Mouse (Mus musculus) stomach, postnatal 0 days (tissue): Measurements from ENCODE around the gene Txn2. TPM values are rescaled to one million over a fixed set of nuclear protein-coding genes. Genes with fewer than 3 reads are reported as not detected.
A peak's percentile ranks its signal among the peaks of the same experiment; 100 is the strongest.

Experiments used
- ATAC-seq: fragments of 200-750 bp; cut with Nextera tagmentation; 2 replicates; pipeline ENCODE4 v1.8.0; 2017; ENCODE audit not compliant: low FRiP score, low TSS enrichment
- DNase-seq: peaks from one replicate; pipeline ENCODE4 v3.0.0-alpha.2; 2016; ENCODE audit warnings: low spot score
- H3K27ac ChIP-seq: fragments of 300-500 bp; sonication (generic); replicated peaks from 2 replicates; pipeline ENCODE4 v1.5.1; 2014; ENCODE audit warnings: mild to moderate bottlenecking, control low read depth
- H3K27me3 ChIP-seq: fragments of 300-500 bp; sonication (generic); 2 replicates; pipeline ENCODE4 v1.6.1; 2014; ENCODE audit warnings: low read length; ENCODE audit not compliant: control insufficient read depth, insufficient read depth
- H3K36me3 ChIP-seq: fragments of 300-500 bp; sonication (generic); 2 replicates; pipeline ENCODE4 v1.6.1; 2014; ENCODE audit warnings: low read length, mixed read lengths; ENCODE audit not compliant: control insufficient read depth, insufficient read depth
- H3K4me1 ChIP-seq: fragments of 300-500 bp; sonication (generic); replicated peaks from 2 replicates; pipeline ENCODE4 v1.6.1; 2014; ENCODE audit warnings: antibody characterized with exemption; ENCODE audit not compliant: control insufficient read depth, insufficient read depth
- H3K4me2 ChIP-seq: fragments of 300-500 bp; sonication (generic); replicated peaks from 2 replicates; pipeline ENCODE4 v1.6.1; 2014; ENCODE audit warnings: low read depth, mild to moderate bottlenecking, control low read depth, moderate library complexity
- H3K4me3 ChIP-seq: fragments of 300-500 bp; sonication (generic); 2 replicates; pipeline ENCODE4 v1.5.1; 2014; ENCODE audit warnings: low read depth, low read length, control low read depth
- H3K9ac ChIP-seq: fragments of 300-500 bp; sonication (generic); 2 replicates; pipeline ENCODE4 v1.6.1; 2014; ENCODE audit warnings: mild to moderate bottlenecking, low read length, control low read depth, mixed read lengths
- H3K9me3 ChIP-seq: fragments of 300-500 bp; sonication (generic); 2 replicates; pipeline ENCODE4 v1.6.1; 2016; ENCODE audit warnings: low read length; ENCODE audit not compliant: control insufficient read depth
- CTCF ChIP-seq: IDR thresholded peaks from 2 replicates; pipeline ENCODE4 v1.5.1; 2016; ENCODE audit warnings: antibody characterized with exemption, low read depth, mild to moderate bottlenecking, moderate library complexity
- EP300 ChIP-seq: optimal IDR thresholded peaks from 2 replicates; pipeline ENCODE3; 2016; ENCODE audit warnings: antibody characterized with exemption
- WGBS: fragments of 180-500 bp; shearing (Covaris S2); extraction: QIAGEN DNeasy Blood & Tissue Kit; methylation state at CpG from one replicate; pipeline ENCODE4 v1.1.7; 2014; 5-methylcytosine and 5-hydroxymethylcytosine counted together
- polyA plus RNA-seq: library from polyadenylated mRNA; unstranded; fragments of >200 nt; fragmentation: Nextera tagmentation; extraction: Ambion mirVana; gene quantifications from 2 replicates; pipeline ENCODE4 v1.2.1, GENCODE M21; 2015

Gene Txn2
- polyA plus RNA-seq, 1 experiment from 2014 or later: 176 TPM

DNA sequence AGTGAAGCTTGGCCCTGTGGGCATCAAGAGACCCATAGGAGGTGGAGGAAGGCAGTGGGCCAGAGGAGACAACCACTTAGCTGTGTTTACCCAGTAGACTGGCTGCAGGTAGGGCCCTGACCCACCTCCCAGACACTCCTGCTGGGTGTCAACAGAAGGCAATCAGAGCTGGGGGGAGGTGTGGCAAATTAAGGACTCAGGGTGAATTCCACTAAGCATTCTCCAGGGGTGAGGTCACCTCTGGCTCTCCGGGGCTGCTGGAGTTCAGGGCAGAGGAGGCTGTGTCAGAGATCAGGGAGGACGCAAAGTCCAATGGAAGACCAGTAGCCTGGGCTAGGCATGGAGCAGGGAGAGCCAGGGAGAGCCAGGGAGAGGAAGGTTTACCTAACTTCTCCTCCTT, 17.7 kb downstream of the Txn2 start:
- peak; percentile 72 for ATAC-seq
- no peak overlapping the region for H3K4me2 ChIP-seq
- no peaks in the 10 kb centered on the region for H3K27me3 ChIP-seq
- H3K9ac ChIP-seq: no peak overlapping the region
- TF ChIP-seq CTCF: no peak
- TF ChIP-seq EP300: no peak
- peak; percentile 78 for DNase-seq
- H3K27ac ChIP-seq: peak overlapping the region; percentile 24; the same call in 1 of the 2 replicates
- peaks cover 15% of the 10 kb centered on the region; the same call in 1 of the 2 replicates for H3K36me3 ChIP-seq
- WGBS: 19% methylated on average over 2 of the region's 2 CpGs
- no peaks in the 10 kb centered on the region for H3K9me3 ChIP-seq
- H3K4me1 ChIP-seq: peaks cover 10% of the 10 kb centered on the region; the same call in 1 of the 2 replicates
- H3K4me3 ChIP-seq: no peak overlapping the region

DNA sequence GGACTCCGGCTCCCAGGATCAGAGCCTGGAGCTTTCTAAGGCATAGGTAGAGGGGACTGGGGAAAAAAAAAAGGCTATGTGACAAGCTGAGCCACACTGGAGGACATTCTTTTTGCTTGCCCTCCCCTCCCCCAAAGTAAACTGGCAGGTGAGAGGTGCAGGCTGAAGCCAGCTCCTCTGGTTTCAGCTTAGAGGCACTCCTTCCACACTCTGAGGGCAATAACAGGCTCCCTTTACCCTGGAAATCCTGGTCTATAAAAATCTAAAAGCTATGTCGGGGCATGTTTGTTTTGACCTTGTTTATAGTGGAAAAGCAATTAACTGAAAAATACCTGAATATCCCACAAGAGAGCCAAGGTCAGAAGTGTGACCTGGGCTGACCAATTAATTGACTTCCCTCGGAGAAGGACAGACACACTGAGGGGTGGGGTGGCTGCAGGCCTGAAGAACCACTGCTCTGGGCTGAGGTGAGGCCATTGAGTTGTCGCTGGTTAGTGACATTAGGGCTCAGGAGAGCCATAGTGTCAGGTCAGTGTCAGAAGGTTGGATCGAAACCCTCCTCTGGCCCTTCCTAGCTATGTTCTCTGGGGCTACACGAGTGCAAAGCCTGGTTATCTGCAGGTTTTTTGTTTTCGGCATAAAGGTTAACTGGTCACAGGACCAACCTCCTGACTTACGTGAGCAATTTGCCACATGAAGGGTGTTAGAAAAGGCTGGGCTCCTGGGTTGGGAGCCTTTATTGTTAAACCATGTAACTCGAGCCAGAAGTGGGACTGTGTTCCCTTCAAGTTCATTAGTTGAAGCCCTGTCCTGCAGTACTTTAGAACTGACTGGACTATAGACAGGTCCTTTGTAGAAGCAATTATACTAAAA, 20.9 kb downstream of the Txn2 start:
- H3K4me3 ChIP-seq: no peak overlapping the region
- WGBS: 43% methylated on average over 9 of the region's 9 CpGs
- H3K4me1 ChIP-seq: peaks cover 21% of the 10 kb centered on the region
- DNase-seq (peak; percentile 63), ATAC-seq (no peak)
- no peaks in the 10 kb centered on the region for H3K27me3 ChIP-seq
- no peaks in the 10 kb centered on the region for H3K9me3 ChIP-seq
- H3K9ac ChIP-seq: no peak overlapping the region
- H3K4me2 ChIP-seq: no peak overlapping the region
- TF ChIP-seq CTCF: no peak
- TF ChIP-seq EP300: no peak
- peak overlapping the region; percentile 70 for H3K27ac ChIP-seq
- H3K36me3 ChIP-seq: no peaks in the 10 kb centered on the region

DNA sequence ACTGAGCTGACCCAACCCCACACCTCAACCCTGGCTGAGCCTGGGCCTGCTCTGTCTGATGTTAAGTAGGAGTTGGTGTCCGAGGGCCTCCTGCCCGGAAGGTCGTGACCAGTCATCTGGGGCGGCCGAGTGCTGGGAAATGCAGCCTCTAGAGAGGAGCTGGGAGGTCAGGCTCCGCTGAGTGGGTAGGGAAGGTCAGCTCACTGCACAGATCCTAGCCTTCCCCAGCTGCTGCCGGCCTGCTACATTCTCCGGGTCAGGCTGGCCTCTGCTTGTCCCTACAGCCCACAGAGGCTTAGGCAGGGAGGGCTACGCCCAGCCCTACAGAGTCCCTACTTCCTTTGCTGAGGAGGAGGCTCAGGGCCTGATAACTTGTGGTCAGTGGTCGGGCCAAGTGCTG, 22.3 kb downstream of the Txn2 start:
- WGBS: 57% methylated on average over 10 of the region's 10 CpGs
- DNase-seq (no peak), ATAC-seq (no peak)
- H3K27ac ChIP-seq: peak overlapping the region; percentile 31
- H3K4me2 ChIP-seq: no peak overlapping the region
- TF ChIP-seq CTCF (no peak), EP300 (no peak)
- H3K4me3 ChIP-seq: no peak overlapping the region
- peaks cover 21% of the 10 kb centered on the region for H3K4me1 ChIP-seq
- H3K9ac ChIP-seq: peak overlapping the region; percentile 1; the same call in 1 of the 2 replicates
- no peaks in the 10 kb centered on the region for H3K9me3 ChIP-seq
- H3K36me3 ChIP-seq: no peaks in the 10 kb centered on the region
- H3K27me3 ChIP-seq: no peaks in the 10 kb centered on the region

- no peaks in the 10 kb centered on the region for H3K36me3 ChIP-seq
- peaks cover 21% of the 10 kb centered on the region for H3K4me1 ChIP-seq
- peak overlapping the region; percentile 88 for H3K27ac ChIP-seq
- no peak overlapping the region for H3K4me3 ChIP-seq
- ATAC-seq (no peak), DNase-seq (no peak)
- no peak overlapping the region for H3K4me2 ChIP-seq
- H3K27me3 ChIP-seq: no peaks in the 10 kb centered on the region
- TF ChIP-seq EP300: no peak
- 0 out of 2 replicates have a peak overlapping the region, but pooled peaks have one; percentile 1 for H3K9ac ChIP-seq
- no peaks in the 10 kb centered on the region for H3K9me3 ChIP-seq
- 62% methylated on average over 8 of the region's 8 CpGs for WGBS
Observed at GRCm38 (mm10) chr15:77906081-77906480, 22.7 kb downstream of the Txn2 start.

DNA sequence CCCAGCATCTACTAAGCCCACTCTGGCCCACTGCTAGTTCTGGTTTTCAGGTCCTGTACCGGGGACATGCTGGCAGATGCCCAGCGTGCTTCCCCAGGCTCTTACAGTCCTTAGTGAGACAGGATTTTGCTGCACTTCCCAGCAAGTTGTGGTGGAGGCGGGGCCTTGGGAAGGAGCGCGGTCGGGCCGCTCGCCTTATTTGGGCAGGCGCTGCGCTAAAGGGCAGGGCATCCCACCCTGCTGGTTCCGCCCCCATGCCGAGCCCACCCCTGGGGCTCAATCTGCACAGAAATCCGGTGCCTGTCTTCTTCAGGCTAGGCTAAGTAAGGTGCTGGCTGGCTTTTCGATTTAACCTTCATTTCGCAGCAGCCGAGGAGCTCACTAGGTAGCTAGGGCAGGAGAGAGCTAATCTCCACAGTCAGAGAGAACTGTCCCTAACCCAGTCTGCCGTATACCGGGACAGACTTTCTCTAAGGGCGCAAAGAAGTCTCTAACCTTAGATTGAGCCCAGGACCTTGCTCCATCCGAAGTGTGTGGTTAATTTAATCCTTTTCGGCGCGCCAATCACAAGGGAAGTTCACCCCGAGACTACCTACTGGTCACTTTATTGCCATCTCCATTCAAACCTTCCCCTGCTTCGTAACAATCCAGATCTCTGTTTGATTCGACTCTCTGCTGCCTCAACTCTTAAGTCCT, 23.4 kb downstream of the Txn2 start:
- ATAC-seq (peak; percentile 78), DNase-seq (peak; percentile 79)
- 6% methylated on average over 26 of the region's 26 CpGs for WGBS
- peaks cover 21% of the 10 kb centered on the region for H3K4me1 ChIP-seq
- peak overlapping the region; percentile 48 for H3K9ac ChIP-seq
- TF ChIP-seq CTCF (no peak), EP300 (no peak)
- no peaks in the 10 kb centered on the region for H3K36me3 ChIP-seq
- H3K27me3 ChIP-seq: no peaks in the 10 kb centered on the region
- H3K4me3 ChIP-seq: peak overlapping the region; percentile 29; the same call in 1 of the 2 replicates
- peak overlapping the region; percentile 88 for H3K27ac ChIP-seq
- H3K9me3 ChIP-seq: no peaks in the 10 kb centered on the region
- H3K4me2 ChIP-seq: peak overlapping the region; percentile 58
